Mouse (Mus musculus) cerebellum, postnatal 4 days (tissue): ENCODE measurements at regions not wholly inside any gene's neighbourhood (a gene's known extent, or its start where the extent isn't known, plus 50 kb on each side); places are given as distances from the start of the nearest gene placed in this dataset.

Source experiments
- DNase-seq, 2 experiments: peaks; one replicate each; pipeline ENCODE4 v3.0.0; 2022; ENCODE audit warnings: low spot score in 2 of 2, mixed read lengths in 1 of 2

DNA sequence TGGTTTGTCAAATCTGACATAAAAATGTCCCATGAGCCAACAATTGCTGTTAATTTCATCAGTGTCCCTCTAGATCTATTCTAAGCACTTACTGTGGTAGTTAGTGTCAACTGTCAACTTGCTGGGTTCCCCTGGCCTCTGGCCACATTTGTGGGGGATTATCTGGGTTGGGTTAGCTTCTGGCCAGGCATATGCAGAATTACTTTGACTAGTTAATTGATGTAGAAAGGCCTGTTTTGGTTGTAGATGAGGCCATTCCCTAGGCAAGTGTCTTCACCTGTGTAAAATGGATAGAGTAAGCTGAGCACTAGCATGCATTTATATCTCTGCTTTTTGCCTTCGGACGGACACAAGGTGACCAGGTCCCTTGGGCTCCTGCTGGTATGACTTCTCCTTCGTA is 283.9 kb downstream of the 1810013L24Rik start:
- no peak for DNase-seq

DNA sequence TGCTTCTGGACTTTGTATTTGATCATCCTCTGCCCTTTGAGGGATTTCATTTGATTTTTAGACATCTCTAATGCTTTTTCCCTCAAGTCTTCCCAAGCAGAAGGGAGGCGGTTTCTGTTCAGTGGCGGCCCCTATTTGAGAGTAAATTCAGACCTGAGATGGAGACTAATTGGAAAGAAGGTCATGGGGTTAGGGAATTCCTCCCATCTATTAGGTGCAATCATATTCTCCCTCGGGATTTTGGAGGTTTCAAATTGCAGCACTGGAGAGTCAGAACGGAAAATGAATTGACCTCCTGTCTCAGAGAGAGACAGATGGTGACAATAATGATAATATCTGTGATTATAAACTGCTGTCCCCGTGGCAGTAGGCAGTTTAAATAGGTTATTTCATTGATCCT is 285.6 kb downstream of the 1810013L24Rik start:
- DNase-seq: no peak

DNA sequence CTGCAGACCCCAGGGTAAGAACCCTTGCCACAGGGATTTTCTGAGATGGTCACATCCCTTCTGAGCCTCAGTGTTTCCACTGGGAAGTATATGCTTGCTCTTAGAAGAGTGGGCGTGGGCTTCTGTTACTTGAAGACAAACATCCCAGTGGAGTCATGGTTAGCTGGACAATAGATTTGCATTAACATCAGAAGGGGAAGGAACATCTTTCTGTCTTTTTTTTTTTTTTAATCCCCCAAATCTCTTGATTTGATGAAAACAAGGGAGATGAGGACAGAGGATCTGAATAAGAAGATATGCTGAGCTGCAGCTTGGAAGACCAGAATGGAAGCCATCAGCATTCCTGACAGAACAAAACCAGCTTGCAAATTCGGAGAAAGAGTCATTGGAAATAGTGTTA is 291.7 kb downstream of the 1810013L24Rik start:
- no peak for DNase-seq

DNA sequence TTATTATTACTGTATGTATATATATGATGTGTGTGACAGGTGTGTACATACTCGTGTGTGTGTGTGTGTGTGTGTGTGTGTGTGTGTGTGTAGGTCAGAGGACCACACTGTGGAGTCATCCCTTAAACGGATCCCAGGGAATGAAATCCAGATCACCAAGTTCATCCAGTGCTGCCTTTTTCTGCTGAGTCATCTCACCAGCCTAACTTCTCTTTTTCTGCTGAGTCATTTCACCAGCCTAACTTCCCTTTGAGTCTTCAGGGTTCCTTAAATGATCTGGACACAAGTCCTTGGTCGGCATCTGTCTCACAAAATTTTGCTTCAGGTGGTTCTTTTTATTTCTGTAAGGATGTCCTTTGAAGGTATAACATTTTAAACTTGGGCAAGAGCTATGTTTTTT is 302.2 kb downstream of the 1810013L24Rik start:
- DNase-seq: no peak

DNA sequence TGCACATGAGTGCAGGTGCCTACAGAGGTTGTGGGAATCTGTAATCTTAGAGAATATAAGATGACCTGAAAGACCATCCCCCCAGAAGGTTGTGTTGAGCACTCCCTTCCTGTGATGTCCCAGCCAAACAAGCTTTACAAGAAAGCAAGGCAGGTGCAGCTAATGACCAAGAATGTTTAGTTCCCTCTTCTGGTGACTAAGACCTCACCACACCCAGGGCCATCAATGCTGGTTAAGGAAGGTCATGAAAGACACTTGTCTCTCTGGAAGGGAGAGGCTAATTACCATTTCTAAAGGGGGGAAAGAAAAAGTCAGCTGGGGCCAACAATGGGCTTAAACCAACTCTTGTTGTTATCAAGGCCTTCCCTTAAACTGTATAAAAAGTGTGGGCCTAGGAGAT is 302.9 kb downstream of the 1810013L24Rik start:
- DNase-seq: no peak

DNA sequence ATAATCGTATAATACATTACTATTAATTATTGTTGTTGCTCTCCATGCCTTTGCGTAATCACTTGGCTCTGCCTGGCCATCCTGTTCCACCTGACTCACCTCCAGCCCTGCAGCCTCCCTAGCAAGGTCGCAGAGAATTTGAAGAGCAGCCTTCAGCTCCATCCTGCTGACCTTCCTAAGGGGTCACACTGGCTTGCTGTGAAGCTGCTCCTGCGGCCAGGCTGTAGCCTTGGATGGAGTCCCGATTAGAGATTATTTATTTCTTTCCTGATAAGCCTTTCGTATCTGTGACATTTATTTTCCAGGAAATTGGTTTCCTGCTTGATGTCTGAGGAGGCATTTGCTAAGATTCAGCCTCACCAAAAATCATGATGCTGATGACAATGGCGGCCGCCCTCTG is 305.5 kb downstream of the 1810013L24Rik start:
- no peak for DNase-seq

DNA sequence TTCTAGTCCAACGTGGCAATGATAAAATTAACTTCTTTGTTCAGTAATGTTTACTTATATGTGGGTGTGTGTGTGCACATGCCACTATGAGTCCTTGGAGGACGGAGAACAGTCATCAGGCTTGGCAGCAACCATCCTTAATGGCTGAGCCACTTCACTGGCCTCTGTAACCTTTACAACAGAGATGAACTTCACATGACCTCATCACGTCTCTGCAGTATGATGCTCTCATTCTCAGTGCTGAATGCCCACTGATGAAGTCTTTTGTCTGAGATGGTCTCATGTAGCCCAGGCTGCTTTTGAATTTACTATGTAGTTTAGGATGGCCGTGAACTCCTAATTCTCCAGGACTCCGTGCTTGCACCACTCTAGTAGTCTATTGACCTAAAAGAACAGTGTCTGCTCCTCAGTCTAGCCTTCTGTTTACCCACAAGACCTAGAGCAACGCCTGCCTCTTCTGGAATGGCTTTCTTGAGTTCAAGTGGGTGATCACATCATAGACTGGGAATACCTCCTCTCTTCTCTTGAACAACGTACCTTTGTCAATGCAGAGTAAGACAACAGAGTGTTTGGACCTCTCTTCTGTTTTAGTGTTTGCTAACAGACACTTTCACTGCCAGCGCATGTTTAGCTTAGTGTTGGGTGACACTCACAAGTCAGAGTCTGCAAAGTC is 308.8 kb downstream of the 1810013L24Rik start:
- no peak for DNase-seq

DNA sequence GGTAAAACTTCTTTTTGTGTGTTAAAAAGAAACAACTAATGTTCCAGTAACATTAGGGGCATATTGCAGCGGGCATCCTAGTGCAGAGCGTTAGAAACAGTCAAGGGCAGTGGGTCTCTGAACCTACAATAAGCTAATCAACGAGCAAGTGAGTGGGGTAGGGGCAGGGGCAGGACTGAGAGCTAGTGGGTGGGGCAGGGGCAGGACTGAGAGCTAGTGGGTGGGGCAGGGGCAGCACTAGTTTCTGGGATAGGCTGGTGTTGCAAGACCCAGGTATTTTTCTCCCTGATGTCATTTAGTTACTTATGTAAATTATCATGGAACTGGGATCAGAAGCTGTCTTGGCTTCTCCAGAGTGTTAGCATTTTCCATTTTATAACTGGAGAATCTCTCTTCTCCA is 309.5 kb downstream of the 1810013L24Rik start:
- no peak for DNase-seq

DNA sequence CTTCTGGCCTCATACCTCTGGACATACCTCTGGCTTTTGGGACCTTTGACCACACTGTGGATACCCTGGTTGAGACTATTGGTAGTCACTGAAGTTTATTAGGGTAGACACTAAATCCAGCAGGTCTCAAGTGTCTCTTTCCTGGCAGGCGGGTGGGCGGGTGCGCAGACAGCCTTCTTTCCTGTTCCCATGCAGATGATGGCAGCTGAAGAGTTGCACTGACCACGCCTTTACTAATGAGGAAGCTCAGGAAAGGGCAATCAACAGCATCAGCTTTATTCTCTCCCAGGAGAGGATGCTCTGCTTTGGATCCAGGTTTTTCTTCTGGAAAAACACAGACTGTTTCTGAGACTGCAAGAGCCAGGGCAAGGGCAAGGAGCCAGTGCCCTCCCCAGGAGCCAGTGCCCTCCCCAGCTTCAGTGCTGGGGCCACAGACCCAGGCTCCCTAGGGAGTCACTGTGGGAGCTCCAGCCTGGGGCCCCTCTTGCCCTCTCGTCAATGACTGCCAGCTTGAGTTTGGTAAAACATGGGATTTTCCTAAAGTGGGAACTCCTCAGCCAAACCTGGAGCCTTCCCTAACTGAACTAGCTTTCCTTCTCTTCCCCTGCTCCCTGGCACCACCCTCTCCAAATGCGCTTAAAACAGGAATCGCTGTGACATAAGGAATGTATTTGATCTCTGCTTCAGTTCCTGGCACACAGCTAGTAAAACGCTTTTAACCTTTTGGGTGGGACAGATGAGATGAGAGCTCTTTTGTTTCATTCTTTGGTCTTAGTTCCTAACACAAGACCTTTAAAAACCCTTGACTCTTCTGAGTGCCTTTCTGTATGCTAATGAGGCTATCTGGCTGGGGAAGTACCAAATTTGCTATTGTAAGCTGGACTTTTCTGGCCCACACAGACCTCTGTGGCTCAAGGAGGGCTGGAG is 319.6 kb downstream of the 1810013L24Rik start:
- DNase-seq: no peak

DNA sequence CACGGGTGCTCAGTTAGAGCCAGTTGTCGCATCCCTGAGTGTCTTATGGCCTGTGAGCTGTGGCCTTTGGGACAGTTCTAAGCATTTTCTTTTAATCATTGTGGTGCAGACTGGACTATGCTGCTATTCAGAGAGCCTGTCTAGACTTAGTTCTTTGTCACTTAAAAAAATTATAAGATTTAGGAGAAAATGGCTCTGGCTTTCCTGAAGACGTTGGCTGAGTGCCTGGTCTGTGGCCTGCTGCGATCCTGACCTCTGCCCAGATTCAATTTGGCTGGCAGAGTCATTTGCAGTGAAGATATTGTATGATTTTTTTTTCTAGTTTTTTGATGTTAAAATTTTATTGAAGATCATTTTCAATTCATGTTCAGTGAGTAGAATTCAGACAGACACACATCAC is 322.0 kb downstream of the 1810013L24Rik start:
- DNase-seq: no peak

DNA sequence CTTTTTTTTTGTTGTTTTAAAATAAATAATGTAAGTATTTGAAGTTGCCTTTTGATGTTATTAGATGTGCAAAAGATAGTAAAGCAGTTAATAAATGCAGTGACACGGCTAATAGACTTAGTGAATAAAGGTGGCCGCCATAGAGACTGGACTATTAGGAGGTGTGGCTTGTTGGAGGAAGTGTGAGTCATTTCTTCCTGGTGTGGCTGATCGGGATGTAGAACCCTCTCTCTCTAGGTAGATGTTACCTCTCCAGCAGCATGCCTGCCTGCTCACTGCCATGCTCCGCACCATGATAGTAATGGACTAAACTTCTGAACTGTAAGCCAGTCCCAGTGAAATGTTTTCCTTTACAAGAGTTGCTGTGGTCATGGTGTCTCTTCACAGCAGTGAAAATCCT is 323.6 kb downstream of the 1810013L24Rik start:
- DNase-seq: no peak

DNA sequence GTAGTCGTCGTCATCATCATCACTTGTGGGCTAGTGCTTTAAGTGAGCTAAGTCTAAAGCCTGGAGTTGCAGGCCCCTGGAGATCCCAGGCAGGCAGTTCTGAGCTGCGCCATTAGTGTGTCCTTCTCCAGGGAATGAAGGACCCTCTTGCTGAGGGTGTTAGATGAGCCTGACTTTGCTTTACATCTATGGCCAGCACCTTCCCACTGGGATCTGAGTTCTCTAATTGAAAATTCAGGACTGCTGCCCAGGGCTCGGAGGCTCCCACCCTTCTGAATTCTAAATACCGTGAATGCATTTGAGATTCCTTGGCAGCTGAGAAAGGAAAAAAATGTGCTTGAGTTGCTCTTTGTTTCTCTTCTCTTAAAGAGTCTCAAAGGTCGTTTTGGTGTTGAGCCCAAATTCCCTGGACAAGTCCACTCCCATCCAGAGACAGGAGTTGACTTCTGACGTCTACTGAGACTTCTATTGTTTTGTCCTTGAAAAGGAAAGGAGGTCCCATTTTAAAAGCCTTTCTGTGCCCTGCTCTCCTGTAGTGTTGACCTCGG is 335.9 kb downstream of the 1810013L24Rik start:
- DNase-seq: no peak

DNA sequence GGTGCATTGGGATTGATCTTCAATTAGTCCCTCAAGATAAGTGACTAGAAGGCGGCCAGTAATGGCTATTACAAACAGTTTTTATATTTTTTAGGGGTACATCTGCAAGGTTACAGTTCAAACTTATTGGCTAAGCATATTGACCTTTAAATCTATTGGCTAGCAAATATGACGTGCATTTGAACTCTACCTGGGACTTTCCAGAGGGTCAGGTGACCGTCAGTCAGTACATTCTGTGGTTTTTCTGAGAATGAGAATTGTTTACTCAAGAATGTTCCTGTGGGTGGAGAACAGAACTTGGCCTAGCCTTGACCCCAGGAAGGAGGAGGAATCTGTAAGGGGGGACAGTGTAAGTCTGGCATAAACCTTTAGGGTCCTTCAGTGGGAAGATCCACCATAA is 346.5 kb downstream of the 1810013L24Rik start:
- DNase-seq: no peak

DNA sequence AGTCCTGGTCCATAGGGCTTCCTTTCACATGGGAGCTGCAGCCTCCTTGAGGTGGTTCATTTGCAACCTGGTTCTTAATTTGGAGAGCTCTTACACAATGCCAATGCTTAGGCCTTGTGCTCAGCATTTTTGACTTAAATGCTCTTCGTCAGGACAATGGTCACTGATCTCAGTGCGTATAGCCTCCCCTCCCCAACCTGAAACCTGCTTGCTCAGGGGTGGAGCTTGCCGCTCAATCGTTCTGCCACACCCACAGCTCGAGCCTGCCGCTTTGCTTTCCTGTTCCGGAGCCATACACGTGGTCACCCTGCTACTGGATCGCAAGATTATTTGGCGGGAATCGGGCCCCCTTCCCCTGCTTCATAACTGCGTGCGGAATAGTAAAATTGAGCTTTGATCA is 365.9 kb downstream of the 1810013L24Rik start:
- DNase-seq: no peak

DNA sequence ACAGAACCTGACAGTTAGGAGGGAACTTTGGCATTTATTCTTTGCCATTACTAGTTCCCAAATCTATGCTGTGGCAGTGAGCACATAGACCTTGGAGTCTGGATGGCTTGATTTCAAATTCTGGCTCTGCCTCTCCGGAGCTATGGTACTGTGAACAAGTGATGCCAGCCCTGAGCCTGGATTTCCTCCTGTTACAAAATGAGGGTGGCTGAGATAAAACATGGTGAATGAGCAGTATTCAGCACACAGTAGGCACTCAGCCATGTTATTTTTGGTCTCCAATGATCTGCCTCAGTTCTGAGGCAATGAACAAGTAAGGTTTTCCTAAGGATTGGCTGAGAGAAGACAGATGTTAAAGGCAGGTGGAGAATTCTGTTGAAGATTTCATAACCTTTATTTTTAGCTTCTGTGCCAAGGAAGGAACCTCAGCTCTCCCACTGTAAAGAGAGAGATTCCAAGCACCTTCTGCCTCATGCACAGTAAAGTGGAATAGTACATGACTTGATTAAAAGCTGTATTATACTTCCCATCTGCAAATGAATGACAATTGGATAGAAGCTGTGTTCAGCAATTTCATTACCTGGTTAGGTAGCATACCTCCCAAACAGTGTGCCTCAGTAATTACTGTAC is 369.1 kb downstream of the 1810013L24Rik start:
- DNase-seq: no peak

DNA sequence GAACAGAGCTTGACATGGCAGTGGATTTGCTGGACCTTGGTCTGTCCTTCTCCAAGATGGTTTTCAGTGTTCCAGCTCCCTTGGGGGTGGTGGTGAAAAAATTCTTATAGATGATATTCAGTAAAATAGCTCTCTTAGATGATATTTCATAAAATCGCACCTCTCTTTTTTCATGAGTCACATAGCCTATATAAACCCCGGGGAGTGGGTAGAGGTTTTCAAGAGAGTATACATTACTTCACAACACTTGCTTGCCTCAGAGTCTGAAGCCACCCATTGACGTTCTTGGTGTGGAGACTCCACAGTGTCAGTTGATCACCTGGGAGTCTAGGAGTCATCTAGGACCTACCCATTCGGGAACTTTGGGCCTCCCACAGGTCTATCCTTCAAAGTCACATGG is 378.7 kb downstream of the 1810013L24Rik start:
- no peak for DNase-seq

DNA sequence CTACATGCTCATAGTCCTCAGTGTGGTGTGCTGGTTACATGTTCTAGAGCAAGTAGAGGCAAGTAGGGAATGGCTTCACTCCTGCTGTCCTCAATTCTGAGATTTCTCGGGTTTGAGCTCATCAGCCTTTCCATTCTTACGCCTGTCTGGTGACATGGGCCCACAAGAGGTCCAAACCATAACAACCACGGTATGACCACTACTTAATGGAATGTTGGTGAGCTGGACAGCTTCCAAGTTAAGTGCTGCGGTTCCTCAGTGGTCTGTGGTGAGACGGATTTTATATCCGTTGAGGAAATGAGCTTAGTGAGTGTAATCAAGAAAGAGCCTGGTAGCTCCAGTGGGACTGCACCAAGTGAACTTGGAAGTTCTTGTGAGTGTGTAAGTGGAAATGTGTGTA is 381.6 kb downstream of the 1810013L24Rik start:
- DNase-seq: no peak

DNA sequence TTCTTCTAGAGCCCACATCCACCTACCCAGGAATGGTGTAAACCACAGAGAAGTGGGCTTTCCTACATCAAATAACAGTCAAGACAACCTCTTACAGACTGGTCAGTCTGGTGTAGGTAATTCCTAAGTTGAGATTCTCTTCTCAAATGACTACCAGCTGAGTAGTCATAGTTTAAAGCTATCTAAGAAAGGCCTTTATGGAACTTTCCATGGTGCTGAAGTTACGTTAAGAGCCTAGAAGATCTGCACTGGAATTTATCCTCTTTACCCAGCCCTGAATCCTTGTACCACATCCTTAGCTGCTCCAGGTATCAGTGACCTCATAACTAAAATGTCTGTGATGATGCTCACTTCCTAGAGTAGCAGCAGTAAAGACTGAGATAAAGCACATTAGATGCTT is 385.2 kb downstream of the 1810013L24Rik start:
- DNase-seq: no peak

DNA sequence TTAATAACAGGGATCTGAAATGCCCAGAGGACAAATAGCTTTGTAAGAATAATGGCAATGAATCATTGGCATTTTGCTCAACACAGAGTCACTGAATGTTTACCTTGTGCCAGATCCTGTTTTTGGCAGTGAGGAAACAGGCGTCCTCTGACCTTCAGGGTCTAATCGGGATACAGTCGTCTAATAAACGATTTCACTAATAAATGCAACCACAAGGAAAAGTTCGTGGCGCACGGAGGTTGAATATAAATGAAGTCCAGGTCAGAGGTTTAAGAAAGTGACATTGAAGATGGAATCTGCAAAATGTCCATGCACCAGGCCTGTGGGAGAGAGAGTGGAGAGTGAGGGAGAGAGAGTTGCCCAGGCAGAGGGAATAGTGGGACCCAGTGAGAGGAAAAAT is 387.5 kb downstream of the 1810013L24Rik start:
- no peak for DNase-seq

DNA sequence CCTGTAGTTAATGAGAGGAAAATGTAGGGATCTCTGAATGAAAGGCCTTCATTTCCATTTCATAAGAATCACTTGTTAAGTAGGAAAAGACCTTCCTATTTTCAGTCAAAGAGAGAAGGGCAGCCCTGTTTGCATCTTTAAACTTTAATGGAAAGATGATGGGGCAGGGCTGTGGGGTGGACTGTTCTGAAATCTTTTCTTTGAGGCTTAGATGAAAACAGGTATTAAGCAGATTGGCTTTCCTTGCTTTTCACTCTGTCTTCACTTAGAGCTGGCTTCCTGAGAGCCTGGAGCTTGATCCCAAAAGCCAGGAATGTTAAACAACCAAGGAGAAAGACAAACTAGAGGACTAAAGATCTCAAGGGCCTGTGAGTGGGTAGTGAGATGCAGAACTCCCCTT is 400.3 kb downstream of the 1810013L24Rik start:
- DNase-seq: no peak

DNA sequence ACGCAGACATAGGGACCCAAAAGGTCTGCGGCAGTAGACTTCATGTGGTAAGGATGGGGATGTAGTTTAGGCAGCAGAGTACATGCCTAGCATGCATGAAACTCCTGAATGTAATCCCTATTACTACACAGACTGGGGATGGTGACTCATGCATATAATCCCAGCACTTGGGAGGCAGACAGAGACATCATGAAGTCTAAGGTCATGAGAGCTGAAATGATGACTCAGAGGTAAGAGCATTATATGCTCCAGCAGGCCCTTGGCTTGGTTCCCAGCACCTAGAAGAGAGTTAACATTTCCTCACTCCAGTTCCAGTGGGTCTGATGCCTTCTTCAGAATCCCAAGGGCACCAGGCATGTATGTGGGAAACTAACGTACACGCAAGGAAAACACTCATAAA is 412.2 kb downstream of the 1810013L24Rik start:
- DNase-seq: no peak

DNA sequence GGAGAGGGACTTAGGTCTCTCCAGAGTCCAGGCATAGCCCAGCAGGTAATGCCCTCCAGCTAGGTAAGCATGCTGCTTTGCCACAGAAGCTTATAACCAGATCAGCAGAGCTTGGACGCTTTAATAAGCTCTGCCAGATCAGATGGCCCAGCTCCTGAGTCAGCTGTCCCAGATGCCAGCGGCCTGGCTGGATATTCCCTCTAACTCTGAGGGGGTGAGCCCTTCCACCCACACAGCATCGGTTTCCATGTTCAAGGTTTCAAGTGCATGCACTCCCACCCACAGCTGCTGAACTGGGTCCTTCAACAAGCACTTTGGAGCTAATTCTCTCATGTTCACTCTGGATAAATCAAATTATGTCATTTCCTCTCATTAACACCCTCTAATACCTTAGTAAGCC is 417.3 kb downstream of the 1810013L24Rik start:
- DNase-seq: no peak
